Mouse (Mus musculus) megakaryocyte, embryonic 14.5 days (primary cell): ENCODE data around the gene Rnf224.

Experiments used
- FLI1 ChIP-seq: IDR thresholded peaks from 2 replicates; pipeline ENCODE4 v1.6.1; 2012; ENCODE audit warnings: low read length, inconsistent platforms, mixed read lengths
- GATA1 ChIP-seq: IDR thresholded peaks from 3 replicates; pipeline ENCODE4 v1.6.1; 2012; ENCODE audit warnings: mixed read lengths, low read length, inconsistent platforms, borderline replicate concordance

- TF ChIP-seq GATA1: no peak
- no peak for TF ChIP-seq FLI1
Measured at GRCm38 (mm10) chr2:25227406-25227805, 9.2 kb downstream of the Rnf224 start.
